Mouse (Mus musculus): ENCODE measurements around the gene Klhl29. TPM values are rescaled to one million over a fixed set of nuclear protein-coding genes. Genes with fewer than 3 reads are reported as not detected.

Gene Klhl29
- total RNA-seq, 1 experiment = 0.22 TPM

DNA sequence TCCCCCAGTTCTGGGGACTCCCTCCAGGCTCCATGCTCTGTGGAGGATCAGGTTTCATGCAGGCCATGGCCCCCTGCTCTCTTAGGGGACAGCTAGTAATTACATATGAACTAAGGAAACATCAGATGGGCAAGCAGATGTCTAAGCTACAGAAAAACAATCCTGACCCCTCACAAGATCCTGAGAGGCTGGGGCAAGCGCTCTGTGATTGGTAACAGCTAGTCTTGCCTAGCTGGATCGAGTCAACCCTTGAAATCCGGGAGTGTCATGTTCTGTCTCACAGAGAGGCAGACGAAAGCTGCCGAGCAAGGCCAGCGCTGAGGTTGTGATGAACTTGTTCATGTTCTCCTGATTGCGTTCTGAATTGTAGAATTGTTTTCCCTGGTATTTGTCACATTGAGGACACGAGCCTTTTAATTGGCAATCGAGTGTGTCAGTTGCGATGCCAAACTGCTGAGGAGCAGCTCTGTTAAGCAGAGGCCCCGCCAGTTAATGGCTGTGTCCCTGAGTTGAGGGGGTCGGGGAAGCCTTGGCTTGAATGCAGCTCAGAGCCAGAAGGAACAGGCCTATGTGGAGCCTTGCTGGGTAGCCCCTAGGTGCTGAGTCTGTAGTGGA, 56.0 kb downstream of the Klhl29 start:
- no peak for DNase-seq (ENCODE audit: low read depth, low spot score)
- H3K9me3 ChIP-seq (ENCODE audit: control insufficient read depth, insufficient read depth, low read depth, low read length) = no peaks in the 10 kb centered on the region
- H3K9ac ChIP-seq (ENCODE audit: insufficient read depth, low read depth, low read length, poor library complexity, severe bottlenecking) = no peak overlapping the region
- no peak overlapping the region for H3K27ac ChIP-seq (ENCODE audit: insufficient read depth, low read depth, low read length, poor library complexity, severe bottlenecking)
- in situ Hi-C loops (cut with MboI; ENCODE audit: low sequenced_read_pairs in 2 of 2, unreplicated experiment in 2 of 2) = no loop called here
- TF ChIP-seq HCFC1 (IDR thresholded peaks at IDR 0.05; ENCODE audit: borderline replicate concordance, insufficient read depth, low read length) = no peak
- no peak for TF ChIP-seq MAFK (IDR thresholded peaks at IDR 0.05; ENCODE audit: insufficient read depth, low read depth, low read length)
- no peak for TF ChIP-seq ZNF384 (IDR thresholded peaks at IDR 0.05; ENCODE audit: low read depth, low read length)
- no peak for TF ChIP-seq ZC3H11A (IDR thresholded peaks at IDR 0.05; ENCODE audit: borderline replicate concordance, low read depth, low read length)
- no peak for TF ChIP-seq CHD2 (IDR thresholded peaks at IDR 0.05; ENCODE audit: low read depth, low read length)
- no peak overlapping the region for H3K4me3 ChIP-seq (ENCODE audit: insufficient read depth in 1 of 2, low read depth in 1 of 2, low read length in 2 of 2, poor library complexity in 1 of 2, severe bottlenecking in 1 of 2)
- peaks cover 2 to 5% of the 10 kb centered on the region in 2 experiments; a peak in 1 of 4 replicates for H3K4me1 ChIP-seq (ENCODE audit: control insufficient read depth in 2 of 2, insufficient read depth in 2 of 2, low read length in 2 of 2, poor library complexity in 1 of 2)
- H3K36me3 ChIP-seq (ENCODE audit: control insufficient read depth, insufficient read depth, low read length, poor library complexity, severe bottlenecking) = no peaks in the 10 kb centered on the region

DNA sequence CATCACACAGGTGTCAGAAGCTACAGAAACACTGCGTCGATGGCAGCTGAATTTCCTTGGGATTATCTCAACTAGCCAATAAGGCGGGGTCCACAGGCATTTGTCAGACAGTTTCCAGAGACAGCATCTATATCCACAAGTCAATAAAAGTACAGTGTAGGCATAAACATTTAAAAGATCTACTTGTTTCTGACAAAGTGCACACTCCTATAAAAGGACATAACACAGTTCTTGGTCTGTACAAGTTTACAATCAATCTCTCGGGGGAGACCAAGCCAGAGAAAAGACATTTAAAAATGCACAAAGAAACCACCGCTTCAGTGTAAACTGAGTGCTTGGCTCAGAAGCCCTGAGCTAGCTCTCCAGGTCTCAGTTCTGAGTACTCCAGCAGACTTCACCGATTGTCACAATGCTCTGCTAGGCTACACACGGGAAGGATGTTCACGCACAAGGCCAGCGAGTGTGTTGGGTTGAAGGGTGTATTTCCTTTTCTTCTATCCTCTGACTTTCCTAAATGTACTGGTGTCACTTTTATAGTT, 59.4 kb downstream of the Klhl29 start:
- in situ Hi-C loops (cut with MboI; ENCODE audit: low sequenced_read_pairs in 2 of 2, unreplicated experiment in 2 of 2) = no loop called here
- Histone ChIP-seq H3K9me3 (ENCODE audit: control insufficient read depth, insufficient read depth, low read depth, low read length) (no peaks in the 10 kb centered on the region), H3K4me3 (ENCODE audit: insufficient read depth in 1 of 2, low read depth in 1 of 2, low read length in 2 of 2, poor library complexity in 1 of 2, severe bottlenecking in 1 of 2) (no peak overlapping the region), H3K4me1 (ENCODE audit: control insufficient read depth in 2 of 2, insufficient read depth in 2 of 2, low read length in 2 of 2, poor library complexity in 1 of 2) (peaks cover 2 to 5% of the 10 kb centered on the region in 2 experiments; a peak in 1 of 4 replicates), H3K27ac (ENCODE audit: insufficient read depth, low read depth, low read length, poor library complexity, severe bottlenecking) (no peak overlapping the region), H3K36me3 (ENCODE audit: control insufficient read depth, insufficient read depth, low read length, poor library complexity, severe bottlenecking) (no peaks in the 10 kb centered on the region), H3K9ac (ENCODE audit: insufficient read depth, low read depth, low read length, poor library complexity, severe bottlenecking) (no peak overlapping the region)
- no peak for DNase-seq (ENCODE audit: low read depth, low spot score)
- TF ChIP-seq ZNF384 (IDR thresholded peaks at IDR 0.05; ENCODE audit: low read depth, low read length) = no peak
- TF ChIP-seq ZC3H11A (IDR thresholded peaks at IDR 0.05; ENCODE audit: borderline replicate concordance, low read depth, low read length) = no peak
- no peak for TF ChIP-seq HCFC1 (IDR thresholded peaks at IDR 0.05; ENCODE audit: borderline replicate concordance, insufficient read depth, low read length)
- no peak for TF ChIP-seq CHD2 (IDR thresholded peaks at IDR 0.05; ENCODE audit: low read depth, low read length)
- TF ChIP-seq MAFK (IDR thresholded peaks at IDR 0.05; ENCODE audit: insufficient read depth, low read depth, low read length) = no peak

DNA sequence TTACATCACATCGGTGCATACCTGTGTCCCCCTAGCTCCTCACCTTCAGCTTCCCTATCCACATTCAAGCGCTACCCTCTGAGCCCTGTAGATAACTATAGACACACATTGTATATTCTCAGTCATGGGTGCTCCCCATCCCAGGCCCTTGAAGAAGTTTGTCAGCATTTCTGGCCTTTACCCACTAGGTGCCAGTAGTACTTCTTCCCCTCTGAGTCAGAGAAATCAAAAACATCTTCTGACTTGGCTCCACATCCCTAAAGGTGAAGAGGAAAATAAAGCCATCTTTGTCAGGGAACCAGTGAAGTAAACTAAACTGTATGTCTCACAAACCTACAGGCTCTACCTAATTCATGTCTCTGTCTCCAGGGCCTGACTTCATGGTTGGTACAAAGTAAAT, 67.6 kb downstream of the Klhl29 start:
- Histone ChIP-seq H3K36me3 (ENCODE audit: control insufficient read depth, insufficient read depth, low read length, poor library complexity, severe bottlenecking) (no peaks in the 10 kb centered on the region), H3K4me3 (ENCODE audit: insufficient read depth in 1 of 2, low read depth in 1 of 2, low read length in 2 of 2, poor library complexity in 1 of 2, severe bottlenecking in 1 of 2) (no peak overlapping the region), H3K4me1 (ENCODE audit: control insufficient read depth in 2 of 2, insufficient read depth in 2 of 2, low read length in 2 of 2, poor library complexity in 1 of 2) (no peaks in the 10 kb centered on the region), H3K9me3 (ENCODE audit: control insufficient read depth, insufficient read depth, low read depth, low read length) (no peaks in the 10 kb centered on the region), H3K9ac (ENCODE audit: insufficient read depth, low read depth, low read length, poor library complexity, severe bottlenecking) (no peak overlapping the region), H3K27ac (ENCODE audit: insufficient read depth, low read depth, low read length, poor library complexity, severe bottlenecking) (no peak overlapping the region)
- in situ Hi-C loops (cut with MboI; ENCODE audit: low sequenced_read_pairs in 2 of 2, unreplicated experiment in 2 of 2) = no loop called here
- DNase-seq (ENCODE audit: low read depth, low spot score) = no peak
- TF ChIP-seq CHD2 (IDR thresholded peaks at IDR 0.05; ENCODE audit: low read depth, low read length) (no peak), ZNF384 (IDR thresholded peaks at IDR 0.05; ENCODE audit: low read depth, low read length) (no peak), ZC3H11A (IDR thresholded peaks at IDR 0.05; ENCODE audit: borderline replicate concordance, low read depth, low read length) (no peak), MAFK (IDR thresholded peaks at IDR 0.05; ENCODE audit: insufficient read depth, low read depth, low read length) (no peak), HCFC1 (IDR thresholded peaks at IDR 0.05; ENCODE audit: borderline replicate concordance, insufficient read depth, low read length) (no peak)

DNA sequence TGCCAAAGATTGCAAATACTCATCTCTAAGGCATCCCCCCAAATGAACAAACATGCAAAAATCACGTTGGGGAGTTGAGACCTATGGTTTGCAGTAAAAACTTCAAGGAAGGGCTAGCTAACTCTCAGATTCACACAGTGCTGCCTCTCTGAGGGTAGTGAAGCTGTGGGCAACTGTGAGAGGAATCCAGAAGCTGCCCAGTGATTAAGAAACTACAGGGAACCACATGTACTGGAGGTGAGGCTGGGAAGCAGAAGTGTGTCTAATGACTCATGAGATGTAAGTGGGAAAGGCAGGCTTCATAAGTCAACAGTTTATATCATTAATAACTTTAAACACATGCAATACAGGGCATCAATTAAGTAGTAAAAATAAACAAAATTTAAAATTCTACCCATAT, 70.0 kb downstream of the Klhl29 start:
- Histone ChIP-seq H3K4me1 (ENCODE audit: control insufficient read depth in 2 of 2, insufficient read depth in 2 of 2, low read length in 2 of 2, poor library complexity in 1 of 2) (no peaks in the 10 kb centered on the region), H3K36me3 (ENCODE audit: control insufficient read depth, insufficient read depth, low read length, poor library complexity, severe bottlenecking) (no peaks in the 10 kb centered on the region), H3K27ac (ENCODE audit: insufficient read depth, low read depth, low read length, poor library complexity, severe bottlenecking) (no peak overlapping the region), H3K4me3 (ENCODE audit: insufficient read depth in 1 of 2, low read depth in 1 of 2, low read length in 2 of 2, poor library complexity in 1 of 2, severe bottlenecking in 1 of 2) (no peak overlapping the region), H3K9ac (ENCODE audit: insufficient read depth, low read depth, low read length, poor library complexity, severe bottlenecking) (no peak overlapping the region), H3K9me3 (ENCODE audit: control insufficient read depth, insufficient read depth, low read depth, low read length) (no peaks in the 10 kb centered on the region)
- no peak for DNase-seq (ENCODE audit: low read depth, low spot score)
- TF ChIP-seq ZNF384 (IDR thresholded peaks at IDR 0.05; ENCODE audit: low read depth, low read length) = no peak
- no peak for TF ChIP-seq CHD2 (IDR thresholded peaks at IDR 0.05; ENCODE audit: low read depth, low read length)
- TF ChIP-seq HCFC1 (IDR thresholded peaks at IDR 0.05; ENCODE audit: borderline replicate concordance, insufficient read depth, low read length) = no peak
- TF ChIP-seq MAFK (IDR thresholded peaks at IDR 0.05; ENCODE audit: insufficient read depth, low read depth, low read length) = no peak
- TF ChIP-seq ZC3H11A (IDR thresholded peaks at IDR 0.05; ENCODE audit: borderline replicate concordance, low read depth, low read length) = no peak
- in situ Hi-C loops (cut with MboI; ENCODE audit: low sequenced_read_pairs in 2 of 2, unreplicated experiment in 2 of 2) = no loop called here

Data from ES-E14 (cell line).